In the genomic region with DNA sequence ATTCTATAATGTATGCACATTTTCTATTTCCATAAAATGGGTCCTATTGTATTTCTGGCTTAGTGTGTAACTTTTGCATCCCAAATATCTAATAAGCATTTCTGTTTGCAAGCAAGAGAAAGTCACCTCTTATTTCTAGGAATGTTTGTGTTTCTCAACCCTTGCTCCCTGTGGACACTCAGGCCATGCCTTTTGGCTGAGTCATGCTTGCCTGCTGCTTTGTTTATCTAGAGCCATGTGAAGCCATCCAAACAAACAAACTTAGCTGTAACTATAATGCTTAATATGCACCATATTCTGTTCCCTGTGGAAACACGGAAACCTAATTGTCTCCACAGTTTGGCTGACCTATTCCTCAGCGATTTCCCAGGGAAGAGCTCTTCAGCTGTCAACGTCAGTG, we compare ENCODE assay signal across 21 mouse cellular contexts.
DNase-seq lines count a peak whose midpoint lies in the region; TF ChIP-seq lines count a peak whose summit lies in the region.
"Had no signal": no experiment of that assay in that cellular context is flagged by ENCODE, and none has a peak within 500 bp of the region (broad histone marks: within the 10 kb centered on the region; RNA-seq: fewer than 3 reads in every experiment).

No protein-coding gene starts in this region.

- DNase-seq in gastrocnemius, adult 2 months, result peak; percentile 53
- DNase-seq in gastrocnemius, postnatal 4 days (ENCODE audit: low spot score in 2 of 2), result no peak
- DNase-seq in kidney, adult 2 months, result peak; percentile 57
- no peak for DNase-seq in kidney, adult 11 months
- peak; percentile 10 for DNase-seq in NIH3T3 (ENCODE audit: low read depth)
- peak; percentile 10 to 31 for DNase-seq in adrenal gland, postnatal 36 days
- DNase-seq in left cerebral cortex, adult 18-20 months (ENCODE audit: low spot score in 2 of 2), result no peak
- DNase-seq: B cell, adult 2 months; cerebellum, postnatal 10 days; liver, postnatal 0 days; lung, postnatal 10 days; right cerebral cortex, adult 18-20 months; thymus, adult 18-20 months; thymus, postnatal 4 days had no signal

- WGBS in kidney, adult 2 months, result 75% methylated on average over 3 of the region's 3 CpGs

- no peaks in the 10 kb centered on the region for H3K4me1 ChIP-seq in kidney, adult 2 months (ENCODE audit: control insufficient read depth, insufficient read depth, low read length)
- H3K4me1 ChIP-seq: embryonic facial prominence, embryonic 13.5 days; hindbrain, embryonic 12.5 days; limb, embryonic 15.5 days; midbrain, embryonic 12.5 days; neural tube, embryonic 12.5 days; stomach, embryonic 15.5 days had no signal

- H3K4me3 ChIP-seq in gastrocnemius, adult 2 months, result no peak overlapping the region
- no peak overlapping the region for H3K4me3 ChIP-seq in kidney, adult 2 months (ENCODE audit: insufficient read depth, low read depth, low read length)
- H3K4me3 ChIP-seq: embryonic facial prominence, embryonic 13.5 days; hindbrain, embryonic 12.5 days; limb, embryonic 15.5 days; midbrain, embryonic 12.5 days; neural tube, embryonic 12.5 days; stomach, embryonic 15.5 days had no signal

- no peaks in the 10 kb centered on the region for H3K27me3 ChIP-seq in kidney, adult 2 months (replicated peaks; ENCODE audit: control insufficient read depth, insufficient read depth, low read length)
- H3K27me3 ChIP-seq: embryonic facial prominence, embryonic 13.5 days; hindbrain, embryonic 12.5 days; limb, embryonic 15.5 days; midbrain, embryonic 12.5 days; neural tube, embryonic 12.5 days; stomach, embryonic 15.5 days had no signal

- no peak for TF ChIP-seq POLR2A in kidney, adult 2 months (IDR thresholded peaks at IDR 0.05; ENCODE audit: low read depth, low read length)

- no peak overlapping the region for H3K27ac ChIP-seq in gastrocnemius, adult 2 months
- H3K27ac ChIP-seq in kidney, adult 2 months (ENCODE audit: insufficient read depth, low read depth, low read length), result no peak overlapping the region
- H3K27ac ChIP-seq: embryonic facial prominence, embryonic 13.5 days; hindbrain, embryonic 12.5 days; kidney, postnatal 0 days; limb, embryonic 15.5 days; midbrain, embryonic 12.5 days; neural tube, embryonic 12.5 days; stomach, embryonic 15.5 days had no signal

- no peak for TF ChIP-seq CTCF in gastrocnemius, adult 2 months (IDR thresholded peaks at IDR 0.05)
- no peak for TF ChIP-seq CTCF in kidney, adult 2 months (conservative IDR thresholded peaks at IDR 0.05; ENCODE audit: insufficient read depth, insufficient read length, low read depth, low read length)

- intact Hi-C loops in gastrocnemius, adult 2 months (cut with DNase I), result no loop called here

- H3K36me3 ChIP-seq in kidney, adult 2 months (ENCODE audit: control insufficient read depth, insufficient read depth, low read length), result no peaks in the 10 kb centered on the region
- H3K36me3 ChIP-seq: embryonic facial prominence, embryonic 13.5 days; hindbrain, embryonic 12.5 days; limb, embryonic 15.5 days; midbrain, embryonic 12.5 days; neural tube, embryonic 12.5 days; stomach, embryonic 15.5 days had no signal

Comparison
In these comparisons a context has a peak if more than half of its experiments do, and no peak if none do; other contexts are left out.
1. DNase-seq: peak in gastrocnemius, adult 2 months (single experiment), kidney, adult 2 months (single experiment), NIH3T3 (single experiment) and adrenal gland, postnatal 36 days (2 of 2); none in gastrocnemius, postnatal 4 days (0 of 2), kidney, adult 11 months (single experiment) and left cerebral cortex, adult 18-20 months (0 of 2).